Mouse (Mus musculus) MEL (cell line): ENCODE data around the gene Dnajc5.

Source experiments
- CHD2 ChIP-seq: IDR thresholded peaks from 2 replicates; pipeline ENCODE4 v1.6.1; 2011; ENCODE audit warnings: low read length, improper control_type of control experiment
- CTCF ChIP-seq, 3 experiments: IDR thresholded peaks in 2 of 3; conservative IDR thresholded peaks in 1 of 3; 2 replicates each; pipeline ENCODE4 v1.5.1; 2011 to 2012; ENCODE audit warnings: low read length in 3 of 3, low read depth in 2 of 3, mild to moderate bottlenecking in 2 of 3, improper control_type of control experiment in 1 of 3, inconsistent platforms in 1 of 3, mixed read lengths in 1 of 3, moderate library complexity in 1 of 3; ENCODE audit not compliant: control insufficient read depth in 1 of 3, insufficient read depth in 1 of 3, poor library complexity in 1 of 3, severe bottlenecking in 1 of 3
- ELF1 ChIP-seq: IDR thresholded peaks from 2 replicates; pipeline ENCODE4 v1.6.1; 2014; ENCODE audit warnings: low read depth, mild to moderate bottlenecking, inconsistent platforms, low read length, improper control_type of control experiment, moderate library complexity
- EP300 ChIP-seq, 2 experiments: IDR thresholded peaks; 2 replicates each; pipeline ENCODE4 v1.6.1; 2011; ENCODE audit warnings: improper control_type of control experiment in 2 of 2, low read length in 2 of 2, low read depth in 1 of 2, mild to moderate bottlenecking in 1 of 2
- MAZ ChIP-seq: IDR thresholded peaks from 2 replicates; pipeline ENCODE4 v1.6.1; 2012; ENCODE audit warnings: low read depth, mild to moderate bottlenecking, inconsistent platforms, low read length, improper control_type of control experiment
- MXI1 ChIP-seq: IDR thresholded peaks from 2 replicates; pipeline ENCODE4 v1.6.1; 2011; ENCODE audit warnings: mild to moderate bottlenecking, low read depth, low read length, improper control_type of control experiment
- NRF1 ChIP-seq: IDR thresholded peaks from 2 replicates; pipeline ENCODE4 v1.6.1; 2014; ENCODE audit warnings: low read depth, mild to moderate bottlenecking, inconsistent platforms, low read length, improper control_type of control experiment, moderate library complexity; ENCODE audit not compliant: poor library complexity, insufficient read depth, severe bottlenecking
- POLR2A ChIP-seq, 2 experiments: IDR thresholded peaks; 2 replicates each; pipeline ENCODE4 v1.6.1; 2011 to 2012; ENCODE audit warnings: low read length in 2 of 2, mild to moderate bottlenecking in 2 of 2, control low read depth in 1 of 2, improper control_type of control experiment in 1 of 2, low read depth in 1 of 2, moderate library complexity in 1 of 2; ENCODE audit not compliant: control insufficient read depth in 1 of 2, insufficient read depth in 1 of 2, poor library complexity in 1 of 2
- POLR2AphosphoS2 ChIP-seq: IDR thresholded peaks from 2 replicates; pipeline ENCODE4 v1.6.1; 2011; ENCODE audit warnings: low read length, improper control_type of control experiment
- SIN3A ChIP-seq: IDR thresholded peaks from 2 replicates; pipeline ENCODE4 v1.6.1; 2012; ENCODE audit warnings: low read length, improper control_type of control experiment, inconsistent platforms
- TBP ChIP-seq: IDR thresholded peaks from 2 replicates; pipeline ENCODE4 v1.8.0; 2011; ENCODE audit warnings: low read depth, low read length, improper control_type of control experiment
- TCF12 ChIP-seq: IDR thresholded peaks from 2 replicates; pipeline ENCODE4 v1.6.1; 2014; ENCODE audit warnings: low read depth, mild to moderate bottlenecking, inconsistent platforms, low read length, improper control_type of control experiment, moderate library complexity
- USF2 ChIP-seq, 2 experiments: IDR thresholded peaks; 2 replicates each; pipeline ENCODE4 v1.6.1; 2011 to 2012; ENCODE audit warnings: improper control_type of control experiment in 2 of 2, low read length in 2 of 2, borderline replicate concordance in 1 of 2, inconsistent platforms in 1 of 2, low read depth in 1 of 2, mild to moderate bottlenecking in 1 of 2; ENCODE audit not compliant: insufficient read depth in 1 of 2

- no peak for TF ChIP-seq CHD2
- no peak for TF ChIP-seq NRF1
- TF ChIP-seq POLR2A (IDR thresholded peaks at IDR 0.05; ENCODE audit: control insufficient read depth in 1 of 2, insufficient read depth in 1 of 2, low read depth in 1 of 2, low read length in 2 of 2, poor library complexity in 1 of 2) = no peak
- TF ChIP-seq MAZ = no peak
- no peak for TF ChIP-seq SIN3A
- TF ChIP-seq USF2 (IDR thresholded peaks at IDR 0.05; ENCODE audit: borderline replicate concordance in 1 of 2, insufficient read depth in 1 of 2, low read depth in 1 of 2, low read length in 2 of 2) = no peak
- TF ChIP-seq CTCF (IDR thresholded peaks at IDR 0.05 in 2 of 3, conservative IDR thresholded peaks at IDR 0.05 in 1 of 3; ENCODE audit: control insufficient read depth in 1 of 3, insufficient read depth in 1 of 3, low read depth in 2 of 3, low read length in 3 of 3, poor library complexity in 1 of 3, severe bottlenecking in 1 of 3) = peak in 2 of 3 experiments; percentile 24 to 33; a peak in 3 of 6 replicates
- no peak for TF ChIP-seq MXI1
- TF ChIP-seq TBP = no peak
- no peak for TF ChIP-seq EP300 (IDR thresholded peaks at IDR 0.05; ENCODE audit: low read depth in 1 of 2, low read length in 2 of 2)
- no peak for TF ChIP-seq TCF12
- TF ChIP-seq POLR2AphosphoS2 = no peak
- no peak for TF ChIP-seq ELF1
Measured at GRCm38 (mm10) chr2:181483562-181484318, 36.5 kb upstream of the Dnajc5 start.
